Mouse (Mus musculus) ZHBTc4 (cell line): ENCODE measurements around the gene Ncoa5.

Experiments used
- DNase-seq: peaks from one replicate; pipeline ENCODE4 v3.0.0-alpha.2; 2011; ENCODE audit warnings: low read depth, low spot score

The Ncoa5 gene

DNA sequence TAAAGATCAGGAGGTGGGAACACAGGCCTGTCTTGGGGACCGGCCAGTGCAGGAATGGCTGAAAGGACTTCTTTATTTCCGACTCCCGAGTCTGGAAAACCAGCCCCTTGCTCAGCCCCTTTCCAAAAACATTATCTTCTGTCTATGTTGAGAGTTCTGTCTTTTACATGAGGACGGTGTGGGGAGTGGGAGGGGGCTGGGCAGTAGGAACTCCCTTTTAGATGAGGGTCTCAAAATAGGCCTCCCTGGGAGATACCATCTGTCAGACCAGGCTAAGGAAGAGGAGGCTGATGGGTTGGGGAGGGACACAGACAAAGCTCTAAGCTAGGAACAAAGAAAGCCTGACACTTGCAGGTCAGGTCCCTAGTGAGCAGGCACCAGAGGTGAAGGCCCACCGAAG is 14.4 kb upstream of the Ncoa5 start:
- DNase-seq = no peak

DNA sequence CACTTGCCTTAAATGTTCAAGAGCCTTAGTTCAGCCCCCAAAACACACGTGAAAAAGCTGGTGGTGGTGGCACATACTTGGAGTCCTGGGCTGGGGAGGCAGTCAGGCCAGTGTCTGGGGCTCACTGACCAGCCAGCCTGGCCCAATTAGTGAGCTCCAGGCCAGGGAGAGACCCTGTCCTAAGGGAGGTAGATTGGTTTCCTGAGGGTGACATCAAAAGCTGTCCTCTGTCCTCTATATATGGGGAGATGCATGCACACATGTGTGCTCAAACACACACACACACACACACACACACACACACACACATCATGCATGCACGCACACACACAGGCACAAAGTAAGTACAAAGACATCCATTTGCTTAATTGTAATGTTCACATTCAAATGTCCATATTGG is 9.1 kb upstream of the Ncoa5 start:
- no peak for DNase-seq

DNA sequence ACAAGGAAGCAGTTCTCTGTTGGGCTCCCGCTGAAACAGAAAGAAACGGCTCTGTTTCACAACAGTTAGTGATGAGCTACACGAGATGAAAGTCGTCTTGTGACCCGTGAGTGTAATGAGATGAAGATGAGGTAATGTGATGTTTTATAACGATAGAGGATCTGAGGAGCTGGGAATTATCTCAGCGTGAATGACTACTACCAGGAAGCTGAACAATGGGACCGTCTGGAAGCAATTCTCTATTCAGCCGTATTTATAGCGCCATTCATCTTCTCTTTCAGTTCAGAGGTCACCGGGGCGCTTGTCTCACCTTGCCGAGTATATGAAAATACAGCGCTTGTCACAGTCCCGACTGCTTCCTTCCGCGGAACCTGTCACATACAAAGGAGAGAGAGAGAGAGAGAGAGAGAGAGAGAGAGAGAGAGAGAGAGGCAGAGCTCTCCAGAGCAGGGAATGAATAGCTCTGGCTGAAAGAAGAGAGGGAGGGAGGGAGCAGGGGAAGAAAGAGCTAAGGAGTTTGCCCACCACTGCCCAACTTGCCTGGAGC is 8.5 kb upstream of the Ncoa5 start:
- DNase-seq = peak; percentile 37

DNA sequence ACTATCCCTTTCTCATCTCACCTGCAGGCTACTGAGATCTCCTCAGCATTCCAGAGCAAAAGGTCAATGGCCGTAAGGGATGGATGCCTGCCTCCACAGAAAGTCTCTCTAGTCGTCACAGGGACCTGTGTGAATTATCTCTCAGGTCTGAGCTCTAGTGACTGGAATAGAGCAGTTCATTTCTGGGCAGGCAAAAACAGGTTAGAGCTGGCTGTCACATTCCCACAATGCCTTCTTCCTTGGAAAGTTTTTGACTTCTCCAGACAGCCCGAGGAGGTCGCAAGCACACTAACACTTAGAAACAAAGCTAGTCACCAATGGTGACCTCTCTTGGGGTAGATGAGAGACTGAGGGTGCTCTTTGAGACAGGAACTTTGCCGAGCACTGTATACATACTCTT is 7.5 kb upstream of the Ncoa5 start:
- DNase-seq = peak; percentile 63

DNA sequence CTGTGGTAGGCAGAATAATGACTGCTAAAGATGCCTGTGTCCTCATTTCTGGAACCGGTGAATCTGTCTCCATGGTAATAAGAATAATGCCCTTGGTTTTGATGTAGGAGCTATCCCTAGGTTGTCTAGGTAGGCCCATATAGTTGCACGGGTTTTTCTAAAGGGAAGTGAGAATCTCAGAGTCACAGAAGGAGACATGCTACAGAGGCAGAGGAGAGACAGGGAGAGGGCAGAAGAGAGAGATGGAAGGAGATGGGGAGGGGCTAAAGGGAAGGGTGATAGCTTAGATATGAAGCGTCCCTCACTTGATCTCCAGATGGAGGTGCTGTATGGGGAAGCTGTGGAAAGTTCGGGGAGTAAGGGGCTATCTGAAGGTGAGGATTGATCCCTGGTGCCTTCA is 2.7 kb upstream of the Ncoa5 start:
- no peak for DNase-seq

DNA sequence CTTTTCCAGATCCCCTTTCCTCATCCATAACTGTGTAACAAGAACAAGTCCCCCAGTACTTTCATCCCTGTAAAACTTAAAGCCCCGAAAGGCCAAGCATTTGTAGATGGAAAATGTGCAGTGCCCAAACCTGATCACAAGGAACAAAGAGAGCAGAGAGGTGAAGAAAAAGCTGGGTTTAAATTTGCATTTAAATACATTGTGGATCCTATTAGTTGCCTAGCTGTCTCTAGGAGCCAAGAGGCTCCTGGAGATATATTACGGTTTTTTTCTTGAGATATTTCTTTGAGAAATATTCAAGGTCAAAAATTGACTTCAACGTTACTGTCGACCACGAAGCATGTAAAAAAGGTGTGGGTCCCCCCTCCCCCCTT is 378 bp upstream of the Ncoa5 start:
- no peak for DNase-seq

DNA sequence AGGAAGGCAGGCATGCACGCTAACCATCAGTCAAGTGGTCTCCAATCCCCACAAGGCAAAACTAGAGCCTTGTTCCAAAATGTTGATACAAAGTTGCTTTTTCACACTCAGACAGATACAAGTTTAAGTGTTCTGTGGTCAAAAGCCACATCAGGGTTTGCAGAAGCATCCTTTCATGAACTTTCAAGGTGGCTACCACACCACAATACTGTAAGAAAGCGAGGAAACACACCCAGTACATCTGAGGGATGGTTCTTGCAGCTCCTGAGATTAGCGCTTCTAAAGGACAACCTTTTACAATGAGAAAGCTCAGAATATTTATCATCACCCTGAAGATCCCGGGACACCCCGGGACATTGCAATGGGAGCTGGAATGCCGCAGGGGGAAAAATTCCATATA is 1.4 kb downstream of the Ncoa5 start:
- DNase-seq = peak; percentile 25

DNA sequence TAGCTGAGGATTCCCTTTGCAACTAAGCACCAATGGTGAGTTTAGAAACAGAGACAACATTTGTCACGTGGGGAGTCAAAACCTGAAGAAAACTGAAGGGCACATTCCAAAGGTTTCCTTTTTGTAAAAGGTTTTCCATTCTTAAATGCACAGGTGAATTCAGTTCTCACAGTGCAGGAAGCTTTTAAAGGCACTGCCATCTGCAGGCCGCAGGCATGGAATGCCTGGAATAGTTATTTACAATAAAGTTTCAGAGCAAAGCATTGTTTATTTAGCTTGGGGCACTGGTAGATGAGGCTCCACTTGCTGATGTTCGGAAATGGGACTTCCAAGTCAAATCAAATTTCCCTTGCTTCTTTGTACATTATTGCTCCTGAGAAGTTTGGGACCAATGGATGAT is 2.1 kb downstream of the Ncoa5 start:
- DNase-seq = no peak

DNA sequence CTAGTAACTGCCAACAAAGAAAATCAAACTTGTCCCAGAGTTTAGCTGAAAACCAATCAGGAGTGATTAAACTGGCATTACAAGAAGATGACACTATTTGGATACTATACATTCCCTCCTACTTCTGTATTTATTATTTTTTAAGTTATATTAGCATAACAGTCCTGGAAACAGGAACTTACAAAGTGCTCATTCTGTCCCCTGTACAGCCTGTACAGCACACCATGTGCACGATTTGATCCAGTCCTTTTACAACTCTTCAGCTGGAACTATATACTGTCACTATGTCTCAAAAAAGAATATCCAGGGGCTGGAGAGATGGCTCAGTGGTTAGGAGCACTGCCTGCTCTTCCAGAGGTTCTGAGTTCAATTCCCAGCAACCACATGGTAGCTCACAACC is 7.5 kb downstream of the Ncoa5 start:
- DNase-seq = no peak

DNA sequence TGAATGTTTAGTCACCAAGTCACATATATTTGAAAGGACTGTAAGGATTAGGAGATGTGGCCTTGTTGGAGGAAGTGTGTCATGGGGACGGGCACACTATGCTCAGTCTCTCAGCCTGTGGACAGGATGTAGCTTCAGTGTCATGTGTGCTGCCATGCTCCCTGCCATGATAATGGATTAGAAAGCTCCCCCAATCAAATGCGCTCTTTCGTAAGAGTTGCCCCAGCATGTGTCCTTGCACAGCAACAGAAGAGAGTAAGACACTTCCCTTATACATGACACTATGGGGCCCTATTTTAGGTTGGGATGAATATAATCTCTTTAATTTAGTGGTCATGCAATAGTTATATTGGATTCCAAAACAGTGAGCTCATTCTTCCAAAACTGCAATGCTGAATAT is 14.2 kb downstream of the Ncoa5 start:
- no peak for DNase-seq

DNA sequence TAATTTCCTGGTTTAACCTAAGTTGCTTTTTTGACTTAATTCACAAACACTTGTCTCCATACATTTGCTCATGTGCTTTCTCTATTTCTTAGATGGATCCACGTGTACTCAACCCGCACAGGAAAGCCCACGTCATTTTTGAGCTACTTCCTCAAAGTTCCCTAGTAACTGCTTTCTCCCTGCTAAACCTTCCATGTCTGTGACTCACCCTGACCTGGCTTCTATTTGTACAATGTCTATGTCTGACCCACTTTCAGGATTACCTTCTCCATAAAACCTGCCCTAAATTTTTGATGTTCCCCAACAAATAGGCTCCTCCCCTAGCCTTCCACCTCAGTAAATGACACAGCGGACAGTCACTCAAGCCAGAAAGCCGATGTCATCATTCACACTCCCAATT is 19.7 kb downstream of the Ncoa5 start:
- DNase-seq = no peak

DNA sequence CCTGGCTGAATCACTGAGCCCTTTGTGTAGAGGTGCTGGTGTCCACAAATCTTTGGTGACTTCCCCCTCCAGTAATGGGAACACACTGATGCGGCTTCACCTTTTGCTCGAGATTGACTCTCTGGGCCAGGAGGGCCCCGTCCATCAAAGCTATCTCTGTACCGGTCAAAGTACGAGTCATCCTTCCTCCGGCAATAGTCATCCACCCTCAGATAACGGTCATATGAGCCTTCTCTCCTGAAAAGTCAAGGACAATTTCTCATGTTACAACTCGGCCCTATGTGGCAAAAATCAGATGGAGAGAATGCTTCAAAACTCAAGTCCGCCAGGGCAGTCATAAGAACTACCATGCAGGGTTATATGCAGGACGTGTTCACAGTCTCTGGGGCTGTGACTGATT is 24.3 kb downstream of the Ncoa5 start:
- DNase-seq = no peak

DNA sequence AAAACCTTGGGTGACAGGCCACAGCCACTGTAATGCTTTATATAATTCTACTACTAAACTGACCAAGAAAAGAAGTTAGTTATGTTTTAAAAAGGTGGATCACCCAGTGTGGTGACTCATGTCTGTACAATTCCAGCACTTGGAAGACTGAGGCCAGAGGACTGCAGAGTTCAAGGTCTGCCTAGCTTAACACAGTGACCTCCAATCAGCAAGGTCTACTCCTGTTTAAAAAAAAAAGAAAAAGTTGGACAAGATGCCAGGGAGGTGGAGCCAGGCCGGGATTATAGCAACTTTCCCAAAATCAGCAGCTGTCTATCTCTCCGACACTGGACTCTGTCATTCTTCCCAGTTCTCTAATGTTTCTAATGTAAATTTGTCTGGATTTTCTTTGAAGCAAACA is 25.1 kb downstream of the Ncoa5 start:
- DNase-seq = no peak

DNA sequence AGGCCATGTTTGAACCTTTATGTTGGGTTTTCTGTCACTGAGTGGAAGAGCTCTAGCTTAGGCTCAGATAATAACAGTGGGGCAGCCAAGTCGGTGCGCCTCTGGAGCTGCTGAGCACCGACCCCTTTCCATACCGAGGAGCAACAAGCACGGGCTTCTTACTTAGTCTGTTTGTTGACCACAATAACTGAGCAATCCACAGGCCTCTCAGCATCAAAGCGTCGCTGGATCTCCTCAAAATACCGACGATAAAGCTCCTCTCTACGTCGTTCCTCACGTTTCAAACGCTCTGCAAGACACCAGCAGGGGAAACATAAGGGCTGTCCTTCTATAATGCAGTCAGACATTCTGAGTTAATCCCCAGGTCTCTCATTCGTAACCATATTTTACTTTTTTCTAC is 25.5 kb downstream of the Ncoa5 start:
- no peak for DNase-seq

DNA sequence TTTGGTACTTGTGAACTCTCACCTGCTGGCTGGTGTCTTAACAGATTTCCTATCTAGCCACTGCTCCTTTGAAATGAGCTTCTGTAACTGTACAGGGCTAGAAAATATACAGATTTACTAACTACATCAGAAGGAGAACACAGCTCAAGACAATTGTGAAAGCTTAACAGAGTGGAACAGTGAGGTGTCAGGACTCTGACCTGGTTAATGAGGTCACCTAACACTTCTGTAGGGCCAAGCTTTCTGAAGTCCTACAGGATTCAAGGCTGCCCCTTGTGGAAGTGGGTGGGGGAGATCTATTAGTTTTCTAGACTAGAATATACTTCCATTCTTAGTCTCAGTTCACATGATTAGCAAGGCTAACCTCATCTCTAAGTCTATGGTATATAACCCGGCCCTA is 26.7 kb downstream of the Ncoa5 start:
- no peak for DNase-seq

DNA sequence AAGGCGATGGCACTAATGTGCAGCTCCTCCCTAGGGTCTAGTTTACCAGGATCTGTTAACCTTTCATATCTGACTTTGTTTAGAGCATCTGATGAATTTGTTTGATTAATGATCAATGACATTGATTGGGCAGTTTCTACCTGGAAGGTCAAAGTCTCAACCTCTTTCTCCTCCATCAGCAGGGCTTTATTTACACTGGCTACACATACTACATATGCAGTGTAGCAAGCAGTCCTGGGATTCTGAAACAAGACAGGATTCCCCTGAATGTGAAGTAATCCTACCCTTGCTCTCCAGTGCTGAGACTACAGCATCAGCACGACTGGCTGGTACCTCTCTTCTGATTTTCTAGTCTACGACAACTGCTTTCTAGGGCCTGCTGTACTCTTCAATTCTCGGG is 27.9 kb downstream of the Ncoa5 start:
- no peak for DNase-seq

DNA sequence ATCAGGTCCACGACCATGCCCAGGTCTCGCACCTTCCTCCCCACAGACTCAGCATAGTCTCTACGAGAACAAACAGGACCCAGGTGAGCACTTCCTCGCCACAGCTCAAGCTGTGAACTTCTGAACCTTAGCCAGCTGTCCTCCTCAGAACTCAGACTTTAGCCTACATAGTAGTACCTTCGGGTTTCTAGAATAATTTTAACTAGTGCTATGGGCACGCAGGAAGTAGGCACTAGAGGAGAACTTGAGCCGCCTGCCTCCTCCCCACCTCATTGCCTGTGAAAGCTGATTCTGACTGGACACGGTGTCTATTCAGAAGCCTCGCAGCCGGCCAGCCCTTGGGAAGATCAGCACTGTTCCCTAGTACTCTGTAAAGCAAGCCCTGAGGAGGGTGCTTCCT is 30.4 kb downstream of the Ncoa5 start:
- DNase-seq = no peak

DNA sequence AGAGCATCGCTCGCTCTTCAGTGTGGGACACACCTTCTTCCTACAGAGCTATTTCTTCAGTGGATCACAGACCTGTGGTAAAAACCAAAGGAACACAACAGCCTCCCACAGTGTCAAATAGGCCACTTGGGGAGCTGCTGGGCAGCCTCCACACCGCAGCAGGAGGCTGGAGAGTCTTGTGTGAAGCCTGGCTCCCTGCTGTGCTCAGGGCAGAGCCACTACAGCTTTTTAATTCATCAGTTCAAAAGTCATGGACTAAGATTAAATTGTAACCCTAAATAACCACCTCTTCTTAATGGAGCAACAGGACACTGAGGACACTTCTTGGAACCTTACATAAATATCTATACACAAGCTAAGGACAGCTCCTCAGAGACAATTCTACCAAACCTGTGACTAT is 31.6 kb downstream of the Ncoa5 start:
- peak; percentile 22 for DNase-seq

DNA sequence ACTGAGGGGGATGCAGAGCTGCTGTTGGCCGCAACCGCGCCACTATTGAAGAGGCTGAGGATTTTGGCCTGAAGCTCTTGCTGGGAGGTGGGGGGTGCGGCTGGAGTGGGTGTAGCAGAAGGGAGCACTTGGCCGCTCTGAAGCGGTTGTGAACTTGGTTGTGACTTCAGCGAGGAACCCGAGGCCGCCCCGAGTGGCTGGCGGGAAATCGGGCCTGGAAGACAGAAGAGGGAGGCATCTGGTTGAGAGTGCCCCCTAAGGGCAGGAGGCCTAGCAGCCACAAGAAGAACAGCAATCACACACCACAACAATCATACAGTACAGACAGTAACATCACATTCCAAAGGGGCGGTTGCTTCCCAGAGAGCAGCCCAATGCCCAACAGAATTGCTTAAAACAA is 32.7 kb downstream of the Ncoa5 start:
- peak; percentile 67 for DNase-seq

DNA sequence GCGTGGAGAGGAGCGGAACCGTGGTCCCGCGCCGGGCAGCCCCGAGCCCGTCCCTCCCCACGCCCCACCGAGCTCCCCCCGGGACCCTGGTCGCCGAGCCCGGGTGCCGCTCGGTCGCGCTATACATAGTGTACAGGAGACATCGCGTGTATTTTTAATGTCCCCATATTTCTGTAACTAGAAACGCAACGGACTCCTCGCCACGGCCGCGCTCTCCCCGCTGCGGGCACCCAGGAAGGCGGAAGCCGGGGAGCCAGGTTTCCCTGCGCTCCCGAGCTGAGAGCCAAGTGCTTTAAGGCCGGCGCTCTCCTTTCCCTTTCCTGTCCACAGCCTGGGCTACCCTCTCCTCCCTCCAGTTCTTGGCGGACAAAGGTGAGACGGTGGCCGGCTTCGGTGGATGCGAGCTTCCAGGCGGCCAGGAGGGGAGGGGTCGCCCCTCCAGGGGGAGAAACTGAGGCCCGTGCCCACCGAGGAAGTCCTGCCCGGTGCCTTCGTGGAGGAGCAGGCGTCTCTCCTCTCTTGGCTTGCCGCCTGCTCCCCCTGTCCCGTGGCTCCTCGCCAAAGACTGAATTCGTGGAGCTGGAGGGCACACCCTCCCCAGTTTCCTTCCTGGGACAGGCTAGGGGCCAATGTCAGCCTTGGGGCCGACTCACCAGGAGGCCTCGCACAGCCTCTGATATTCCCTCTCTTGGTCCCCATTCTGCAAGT is 36.8 kb downstream of the Ncoa5 start:
- peak; percentile 29 for DNase-seq

DNA sequence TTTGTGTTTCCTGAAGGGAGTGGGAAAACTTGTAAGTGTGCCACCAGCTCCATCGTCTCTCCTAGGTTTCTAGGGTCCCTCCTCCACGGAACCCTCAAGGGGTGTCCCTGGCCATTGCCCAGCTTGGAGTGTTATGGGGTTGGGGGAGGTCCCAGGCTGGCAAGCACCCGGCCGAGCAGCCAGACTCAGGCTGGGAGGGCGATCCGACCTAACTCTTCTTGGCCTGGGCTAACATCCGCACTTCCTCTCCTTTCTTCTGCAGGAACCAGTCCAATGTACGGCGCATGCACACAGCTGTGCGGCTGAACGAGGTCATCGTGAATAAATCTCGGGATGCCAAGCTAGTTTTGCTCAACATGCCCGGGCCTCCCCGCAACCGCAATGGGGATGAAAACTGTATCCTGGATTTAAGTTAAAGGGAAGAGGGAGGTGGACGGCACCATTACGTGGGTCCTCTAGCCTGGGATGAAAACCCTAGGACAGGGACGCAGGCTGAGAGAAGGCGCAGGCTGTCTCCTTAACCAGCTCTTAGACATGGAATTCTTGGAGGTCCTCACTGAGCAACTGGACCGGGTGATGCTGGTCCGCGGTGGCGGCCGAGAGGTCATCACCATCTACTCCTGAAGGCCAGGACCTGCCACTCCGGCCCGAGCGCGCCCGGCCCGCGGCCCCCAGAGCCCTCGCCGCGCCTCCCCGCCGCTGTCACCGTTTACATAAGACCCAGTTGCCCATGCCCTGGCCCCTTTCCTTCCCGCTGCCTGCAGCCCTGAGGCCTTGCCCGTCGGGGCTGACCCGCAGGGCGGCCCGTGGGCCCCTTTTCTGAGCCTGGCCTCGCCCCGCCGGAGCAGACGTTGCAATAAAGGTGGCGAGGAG is 37.6 kb downstream of the Ncoa5 start:
- DNase-seq = peak; percentile 32

DNA sequence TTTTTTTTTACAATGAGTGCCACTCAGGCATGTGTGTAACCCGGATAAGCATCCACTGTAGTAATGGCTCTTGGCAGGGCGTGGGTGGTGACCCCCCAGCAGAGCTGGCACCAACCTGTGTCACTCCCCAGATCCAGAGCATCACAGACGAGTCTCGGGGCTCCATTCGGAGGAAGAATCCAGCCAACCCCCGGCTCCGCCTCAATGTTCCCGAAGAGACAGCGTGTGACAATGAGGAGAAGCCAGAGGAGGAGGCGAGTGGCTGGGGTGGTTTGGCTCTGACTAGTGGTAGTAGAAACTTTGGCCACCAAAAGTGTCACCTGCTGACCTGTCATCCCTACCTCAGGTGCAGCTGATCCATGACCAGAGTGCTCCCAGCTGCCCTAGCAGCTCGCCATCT is 38.7 kb downstream of the Ncoa5 start:
- no peak for DNase-seq
